16 mouse cellular contexts compared by ENCODE assay signal in genomic region chr4:83234739-83235138, GRCm38 (mm10).
DNase-seq lines count a peak whose midpoint lies in the region; ATAC-seq and TF ChIP-seq lines count a peak whose summit lies in the region.
"Had no signal": no experiment of that assay in that cellular context is flagged by ENCODE, and none has a peak within 500 bp of the region (broad histone marks: within the 10 kb centered on the region; RNA-seq: fewer than 3 reads in every experiment).

No protein-coding gene starts in this region.

- 0 out of 2 replicates have a peak, but pooled peaks cover 3% of the 10 kb centered on the region for H3K9me3 ChIP-seq in embryonic facial prominence, embryonic 14.5 days (ENCODE audit: control insufficient read depth, low read length)

- no peaks in the 10 kb centered on the region for H3K79me2 ChIP-seq in macrophage (ENCODE audit: inconsistent target)

- WGBS in cerebellum, adult 2 months: 58% methylated on average over 11 of the region's 11 CpGs
- WGBS in embryonic facial prominence, embryonic 14.5 days: 36% methylated on average over 11 of the region's 11 CpGs
- 80% methylated on average over 11 of the region's 11 CpGs for whole genome bisulfite sequencing in macrophage (ENCODE audit: missing documents)

- intact Hi-C loops in left cerebral cortex, adult 2 months (cut with DNase I): no loop called here
- intact Hi-C loops in left cerebral cortex, postnatal 36 days (cut with DNase I): no loop called here

- no peak for TF ChIP-seq CTCF in cerebellum, adult 2 months (IDR thresholded peaks at IDR 0.05; ENCODE audit: borderline replicate concordance, insufficient read depth, low read depth, low read length)
- no peak for TF ChIP-seq CTCF in left cerebral cortex, adult 2 months (IDR thresholded peaks at IDR 0.05)

- peaks cover 32% of the 10 kb centered on the region for H3K4me1 ChIP-seq in cerebellum, adult 2 months (ENCODE audit: control insufficient read depth, insufficient read depth, low read length)
- peaks cover 35% of the 10 kb centered on the region for H3K4me1 ChIP-seq in embryonic facial prominence, embryonic 14.5 days (ENCODE audit: control insufficient read depth, insufficient read depth, low read length)

- peak in 1 of 2 experiments; percentile 27 for DNase-seq in cerebellum, adult 2 months
- no peak for DNase-seq in cerebellum, adult 9-11 months
- no peak for DNase-seq in left cerebral cortex, adult 2 months (ENCODE audit: extremely low spot score in 1 of 2, low spot score in 2 of 2)
- no peak for DNase-seq in left cerebral cortex, postnatal 36 days (ENCODE audit: low spot score in 2 of 2)
- peak; percentile 90 for DNase-seq in embryonic facial prominence, embryonic 14.5 days (ENCODE audit: low spot score)
- no peak for DNase-seq in spleen, postnatal 10 days (ENCODE audit: low spot score in 2 of 2)
- no peak for DNase-seq in urinary bladder, adult 18-20 months (ENCODE audit: low spot score in 2 of 2)
- DNase-seq: adrenal gland, postnatal 10 days; heart, adult 2 months; heart, postnatal 10 days; kidney, adult 8-10 months; right cerebral cortex, postnatal 25 days had no signal

- H3K36me3 ChIP-seq in embryonic facial prominence, embryonic 14.5 days (ENCODE audit: control insufficient read depth, insufficient read depth, low read length): no peaks in the 10 kb centered on the region
- H3K36me3 ChIP-seq in macrophage (ENCODE audit: inconsistent target): no peaks in the 10 kb centered on the region

- peak overlapping the region; percentile 2; the same call in 1 of the 2 replicates for H3K4me2 ChIP-seq in embryonic facial prominence, embryonic 14.5 days (ENCODE audit: low read depth, low read length)

- no peak overlapping the region for H3K4me3 ChIP-seq in cerebellum, adult 2 months (replicated peaks; ENCODE audit: insufficient read depth, low read depth, low read length)
- H3K4me3 ChIP-seq in left cerebral cortex, adult 2 months: no peak overlapping the region
- H3K4me3 ChIP-seq in embryonic facial prominence, embryonic 14.5 days (ENCODE audit: low read depth, low read length): no peak overlapping the region
- H3K4me3 ChIP-seq in macrophage (ENCODE audit: inconsistent target): no peak overlapping the region
- H3K4me3 ChIP-seq: heart, adult 2 months; myocyte had no signal

- ATAC-seq in embryonic facial prominence, embryonic 14.5 days (ENCODE audit: low read depth): peak; percentile 60
- ATAC-seq: hindbrain, embryonic 16.5 days; lung, postnatal 0 days had no signal

- H3K9ac ChIP-seq in embryonic facial prominence, embryonic 14.5 days (ENCODE audit: low read depth, low read length): no peak overlapping the region

- no peaks in the 10 kb centered on the region for H3K27me3 ChIP-seq in cerebellum, adult 2 months (ENCODE audit: control insufficient read depth, insufficient read depth, low read length)
- H3K27me3 ChIP-seq in embryonic facial prominence, embryonic 14.5 days (replicated peaks; ENCODE audit: control insufficient read depth, insufficient read depth, low read length): no peaks in the 10 kb centered on the region

- peak overlapping the region; percentile 33; the same call in 1 of the 2 replicates for H3K27ac ChIP-seq in cerebellum, adult 2 months (ENCODE audit: insufficient read depth, low read length)
- H3K27ac ChIP-seq in left cerebral cortex, adult 2 months: 0 out of 2 replicates have a peak overlapping the region, but pooled peaks have one; percentile 6
- H3K27ac ChIP-seq in embryonic facial prominence, embryonic 14.5 days (replicated peaks; ENCODE audit: low read depth, low read length): peak overlapping the region; percentile 61; the same call in 1 of the 2 replicates
- H3K27ac ChIP-seq in macrophage: 0 out of 2 replicates have a peak overlapping the region, but pooled peaks have one; percentile 7
- H3K27ac ChIP-seq: heart, adult 2 months had no signal

- no peak for TF ChIP-seq POLR2A in cerebellum, adult 2 months (IDR thresholded peaks at IDR 0.05; ENCODE audit: borderline replicate concordance, insufficient read depth, low read length)

Comparison
In these comparisons a context has a peak if more than half of its experiments do, and no peak if none do; other contexts are left out.
1. H3K27ac ChIP-seq: peak in every context shown above with its lines; median percentile 61 in embryonic facial prominence, embryonic 14.5 days; 33 in cerebellum, adult 2 months; 7 in macrophage; 6 in left cerebral cortex, adult 2 months.